In the genomic region with DNA sequence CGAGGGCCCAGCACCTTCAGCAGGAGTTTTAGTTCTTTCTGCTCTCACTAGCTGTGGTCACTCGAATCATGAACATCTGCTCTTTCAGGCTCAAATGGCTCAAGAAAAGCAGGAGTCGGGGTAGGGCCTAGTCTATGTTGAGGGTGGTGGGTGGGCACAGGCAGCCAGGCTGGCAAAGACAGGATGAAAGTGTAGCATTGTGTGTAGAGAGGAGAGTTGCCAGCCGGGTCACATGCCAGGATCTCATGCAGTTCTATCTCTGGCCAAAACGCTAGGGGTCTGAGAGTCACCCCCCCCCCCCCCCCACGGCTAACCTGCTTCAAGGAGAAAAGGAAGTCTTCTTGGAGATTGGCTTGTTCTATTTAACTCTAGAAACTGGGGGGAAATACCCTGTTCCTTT, we compare ENCODE assay signal across 12 mouse cellular contexts. TPM values are rescaled to one million over a fixed set of nuclear protein-coding genes. Genes with fewer than 3 reads are reported as not detected.
A peak's percentile ranks its signal among the peaks of the same experiment; 100 is the strongest.
DNase-seq lines count a peak whose midpoint lies in the region; TF ChIP-seq lines count a peak whose summit lies in the region.
"Had no signal": no experiment of that assay in that cellular context is flagged by ENCODE, and none has a peak within 500 bp of the region (broad histone marks: within the 10 kb centered on the region; RNA-seq: fewer than 3 reads in every experiment).

No protein-coding gene starts in this region.

- H3K27ac ChIP-seq in cortical plate, adult 2 months (ENCODE audit: insufficient read depth, low read length): peak overlapping the region; percentile 3; the same call in 1 of the 2 replicates
- H3K27ac ChIP-seq: embryonic facial prominence, embryonic 15.5 days; intestine, embryonic 15.5 days; limb, embryonic 15.5 days had no signal

- no peak for TF ChIP-seq POLR2A in brain, embryonic 14.5 days (IDR thresholded peaks at IDR 0.05; ENCODE audit: borderline replicate concordance, extremely low read depth, insufficient read depth, insufficient read length, poor library complexity, severe bottlenecking)
- TF ChIP-seq POLR2A in cortical plate, adult 2 months (IDR thresholded peaks at IDR 0.05; ENCODE audit: extremely low read depth, insufficient read depth, low read length): no peak

- TF ChIP-seq CTCF in brain, embryonic 14.5 days (IDR thresholded peaks at IDR 0.05; ENCODE audit: borderline replicate concordance, extremely low read depth, insufficient read depth, insufficient read length): no peak
- TF ChIP-seq CTCF in cortical plate, adult 2 months (IDR thresholded peaks at IDR 0.05; ENCODE audit: extremely low read depth, insufficient read depth, low read length): no peak

- peak; percentile 15 for DNase-seq in kidney, adult 9 months
- DNase-seq in kidney, adult 11 months: no peak
- DNase-seq in brain, embryonic 14.5 days (ENCODE audit: low read depth): peak; percentile 25
- DNase-seq in kidney, postnatal 25 days: peak; percentile 46 to 61
- DNase-seq in adrenal gland, adult 8-10 months: no peak
- DNase-seq in cerebellum, adult 8-10 months: no peak

- no peaks in the 10 kb centered on the region for H3K4me1 ChIP-seq in cortical plate, adult 2 months (ENCODE audit: control insufficient read depth, insufficient read depth, low read length)

- H3K4me3 ChIP-seq in cortical plate, adult 2 months (ENCODE audit: insufficient read depth, low read length): no peak overlapping the region
- H3K4me3 ChIP-seq: embryonic facial prominence, embryonic 15.5 days; intestine, embryonic 15.5 days; limb, embryonic 15.5 days; megakaryocyte, embryonic 14.5 days had no signal

RNA-seq across cellular contexts. Expression of gene Car14, which starts 1.8 kb away (rescaled TPM):
- 8.6 and 9.4 TPM in 2 replicates for polyA plus RNA-seq in brain, embryonic 14.5 days (2012; rRNA removed)
- polyA plus RNA-seq in cortical plate, adult 2 months (2012; rRNA removed): 19.9 and 22.3 TPM in 2 replicates
- total RNA-seq in adrenal gland, adult 8-10 months (2022): 1 to 10 TPM in 1 of 4 experiments, under 1 TPM in 2, not detected in 1; 0.22 to 2.4 (median 0.55) TPM
- polyA plus RNA-seq: activated CD4-positive, CD25-positive, alpha-beta regulatory T cell, adult 4 months had no signal

RNA-seq across cellular contexts. Expression of gene Aph1a, which starts 8.9 kb away (rescaled TPM):
- 102 and 129 TPM in 2 replicates for polyA plus RNA-seq in brain, embryonic 14.5 days (2012; rRNA removed)
- 68.6 and 71.6 TPM in 2 replicates for polyA plus RNA-seq in cortical plate, adult 2 months (2012; rRNA removed)
- total RNA-seq in adrenal gland, adult 8-10 months (2022): 100 to 1,000 TPM; 114 to 155 (median 121) TPM

RNA-seq across cellular contexts. Expression of gene BC028528, which starts 10.8 kb away (rescaled TPM):
- polyA plus RNA-seq in brain, embryonic 14.5 days (2012; rRNA removed): 11.4 and 12.1 TPM in 2 replicates
- polyA plus RNA-seq in cortical plate, adult 2 months (2012; rRNA removed): 14.2 and 15.6 TPM in 2 replicates
- 10 to 100 TPM in 1 of 4 experiments, 1 to 10 TPM in 3; 8.0 to 10.5 (median 8.8) TPM for total RNA-seq in adrenal gland, adult 8-10 months (2022)

RNA-seq across cellular contexts. Expression of gene Ciart, which starts 20.6 kb away (rescaled TPM):
- 3.7 and 3.8 TPM in 2 replicates for polyA plus RNA-seq in brain, embryonic 14.5 days (2012; rRNA removed)
- 54.7 and 63.6 TPM in 2 replicates for polyA plus RNA-seq in cortical plate, adult 2 months (2012; rRNA removed)
- 10 to 100 TPM in 1 of 4 experiments, 1 to 10 TPM in 3; 3.6 to 12.3 (median 5.9) TPM for total RNA-seq in adrenal gland, adult 8-10 months (2022)

RNA-seq across cellular contexts. Expression of gene Anp32e, which starts 26.4 kb away (rescaled TPM):
- 98.6 and 107 TPM in 2 replicates for polyA plus RNA-seq in brain, embryonic 14.5 days (2012; rRNA removed)
- 69.8 and 85.5 TPM in 2 replicates for polyA plus RNA-seq in cortical plate, adult 2 months (2012; rRNA removed)
- 10 to 100 TPM; 83.8 to 94.0 (median 88.4) TPM for total RNA-seq in adrenal gland, adult 8-10 months (2022)

Comparison
In these comparisons a context has a peak if more than half of its experiments do, and no peak if none do; other contexts are left out.
1. DNase-seq: peak in kidney, adult 9 months (single experiment), brain, embryonic 14.5 days (single experiment) and kidney, postnatal 25 days (2 of 2); none in kidney, adult 11 months (single experiment), adrenal gland, adult 8-10 months (single experiment) and cerebellum, adult 8-10 months (single experiment).